ENCODE assay signal across 13 mouse cellular contexts in genomic region chr1:181231262-181231661, GRCm38 (mm10). TPM values are rescaled to one million over a fixed set of nuclear protein-coding genes. Genes with fewer than 3 reads are reported as not detected.
DNase-seq lines count a peak whose midpoint lies in the region; ATAC-seq and TF ChIP-seq lines count a peak whose summit lies in the region.
"Had no signal": no experiment of that assay in that cellular context is flagged by ENCODE, and none has a peak within 500 bp of the region (broad histone marks: within the 10 kb centered on the region; RNA-seq: fewer than 3 reads in every experiment).

No protein-coding gene starts in this region.

- H3K36me3 ChIP-seq in heart, embryonic 12.5 days: no peaks in the 10 kb centered on the region
- peaks cover 20% of the 10 kb centered on the region for H3K36me3 ChIP-seq in megakaryocyte, embryonic 14.5 days (replicated peaks; ENCODE audit: low read length)
- H3K36me3 ChIP-seq in small intestine, adult 2 months (ENCODE audit: control insufficient read depth, insufficient read depth, low read length): no peaks in the 10 kb centered on the region
- no peaks in the 10 kb centered on the region for H3K36me3 ChIP-seq in kidney, embryonic 16.5 days (ENCODE audit: insufficient read depth, low read length)
- H3K36me3 ChIP-seq: forebrain, embryonic 15.5 days; neural tube, embryonic 12.5 days had no signal

- H3K9me3 ChIP-seq in heart, embryonic 12.5 days (replicated peaks): no peaks in the 10 kb centered on the region
- no peaks in the 10 kb centered on the region for H3K9me3 ChIP-seq in megakaryocyte, embryonic 14.5 days
- no peaks in the 10 kb centered on the region for H3K9me3 ChIP-seq in kidney, embryonic 16.5 days (ENCODE audit: low read length)
- H3K9me3 ChIP-seq: forebrain, embryonic 15.5 days; neural tube, embryonic 12.5 days had no signal

- no peaks in the 10 kb centered on the region for H3K27me3 ChIP-seq in heart, embryonic 12.5 days (replicated peaks)
- H3K27me3 ChIP-seq in megakaryocyte, embryonic 14.5 days (replicated peaks): no peaks in the 10 kb centered on the region
- no peaks in the 10 kb centered on the region for H3K27me3 ChIP-seq in small intestine, adult 2 months (ENCODE audit: control insufficient read depth, insufficient read depth, low read length)
- no peaks in the 10 kb centered on the region for H3K27me3 ChIP-seq in kidney, embryonic 16.5 days (ENCODE audit: insufficient read depth, low read length)
- H3K27me3 ChIP-seq: forebrain, embryonic 15.5 days; neural tube, embryonic 12.5 days had no signal

- H3K4me1 ChIP-seq in heart, embryonic 12.5 days (replicated peaks): peaks cover 49% of the 10 kb centered on the region
- H3K4me1 ChIP-seq in megakaryocyte, embryonic 14.5 days: peaks cover 85% of the 10 kb centered on the region
- peaks cover 17% of the 10 kb centered on the region for H3K4me1 ChIP-seq in small intestine, adult 2 months (ENCODE audit: control insufficient read depth, insufficient read depth, insufficient read length, low read length)
- H3K4me1 ChIP-seq in kidney, embryonic 16.5 days (ENCODE audit: insufficient read depth, low read length): peaks cover 33% of the 10 kb centered on the region
- H3K4me1 ChIP-seq: forebrain, embryonic 15.5 days had no signal

- 63% methylated on average over 7 of the region's 7 CpGs for WGBS in heart, embryonic 12.5 days
- 84% methylated on average over 7 of the region's 7 CpGs for WGBS in small intestine, adult 2 months
- WGBS in kidney, embryonic 16.5 days: 67% methylated on average over 7 of the region's 7 CpGs

- H3K4me3 ChIP-seq in heart, embryonic 12.5 days: no peak overlapping the region
- peak overlapping the region; percentile 21 for H3K4me3 ChIP-seq in megakaryocyte, embryonic 14.5 days (replicated peaks)
- no peak overlapping the region for H3K4me3 ChIP-seq in small intestine, adult 2 months (ENCODE audit: low read depth, low read length)
- H3K4me3 ChIP-seq in kidney, embryonic 16.5 days (ENCODE audit: low read length): no peak overlapping the region
- H3K4me3 ChIP-seq: forebrain, embryonic 15.5 days; left cerebral cortex, adult 2 months; neural tube, embryonic 12.5 days had no signal

- H3K27ac ChIP-seq in heart, embryonic 12.5 days (ENCODE audit: poor library complexity, severe bottlenecking): no peak overlapping the region
- H3K27ac ChIP-seq in small intestine, adult 2 months (ENCODE audit: insufficient read depth, low read depth, low read length): peak overlapping the region; percentile 21; the same call in 1 of the 2 replicates
- H3K27ac ChIP-seq in kidney, embryonic 16.5 days (ENCODE audit: low read length): no peak overlapping the region
- H3K27ac ChIP-seq: forebrain, embryonic 15.5 days; left cerebral cortex, adult 2 months; neural tube, embryonic 12.5 days had no signal

- no peak for TF ChIP-seq POLR2A in small intestine, adult 2 months (IDR thresholded peaks at IDR 0.05; ENCODE audit: low read depth, low read length)

- H3K4me2 ChIP-seq in heart, embryonic 12.5 days: no peak overlapping the region
- H3K4me2 ChIP-seq in kidney, embryonic 16.5 days (replicated peaks; ENCODE audit: low read depth, low read length): no peak overlapping the region
- H3K4me2 ChIP-seq: forebrain, embryonic 15.5 days; neural tube, embryonic 12.5 days had no signal

- no peak for TF ChIP-seq CTCF in small intestine, adult 2 months (IDR thresholded peaks at IDR 0.05; ENCODE audit: extremely low read depth, insufficient read length, insufficient replicate concordance, low read depth, low read length)

- H3K9ac ChIP-seq in heart, embryonic 12.5 days: no peak overlapping the region
- H3K9ac ChIP-seq in kidney, embryonic 16.5 days (replicated peaks; ENCODE audit: low read length): no peak overlapping the region
- H3K9ac ChIP-seq: forebrain, embryonic 15.5 days; neural tube, embryonic 12.5 days had no signal

- ATAC-seq in heart, embryonic 12.5 days (ENCODE audit: insufficient number of reproducible peaks, low FRiP score): no peak
- ATAC-seq in megakaryocyte, adult 5-6 weeks (ENCODE audit: poor library complexity, severe bottlenecking): no peak
- no peak for ATAC-seq in kidney, embryonic 16.5 days (ENCODE audit: low FRiP score, low TSS enrichment)
- ATAC-seq: forebrain, embryonic 15.5 days had no signal

- DNase-seq in heart, adult 11 months: peak; percentile 87
- peak; percentile 70 for DNase-seq in induced T-regulatory cell, adult 2 months (ENCODE audit: low read depth)
- DNase-seq in adrenal gland, adult 18-20 months (ENCODE audit: low spot score in 2 of 2): no peak
- DNase-seq: cerebellum, adult 2 months; right cerebral cortex, adult 18-20 months had no signal

RNA-seq across cellular contexts. Expression of gene Wdr26, which starts 19.5 kb away (rescaled TPM):
- polyA plus RNA-seq in heart, embryonic 12.5 days (2016; fragmentation: Nextera tagmentation; extraction: Ambion mirVana): 35.2 and 37.9 TPM in 2 replicates
- 11.4 and 14.3 TPM in 2 replicates for polyA plus RNA-seq in megakaryocyte, embryonic 14.5 days (2012; ENCODE audit: insufficient read depth, low replicate concordance)
- total RNA-seq in megakaryocyte, adult 5-6 weeks (2015): 257 and 258 TPM in 2 replicates
- total RNA-seq in megakaryocyte, adult 5-6 weeks (2017): 235 and 244 TPM in 2 replicates
- 9.6 and 19.6 TPM in 2 replicates for polyA plus RNA-seq in small intestine, adult 2 months (2012; rRNA removed)
- total RNA-seq in adrenal gland, adult 18-20 months (2021): 100 to 1,000 TPM; 117 to 139 TPM
- 23.1 and 30.4 TPM in 2 replicates for polyA plus RNA-seq in kidney, embryonic 16.5 days (2015; fragmentation: Nextera tagmentation; extraction: Ambion mirVana)

Comparison
In these comparisons a context has a peak if more than half of its experiments do, and no peak if none do; other contexts are left out.
1. DNase-seq: peak in heart, adult 11 months (single experiment) and induced T-regulatory cell, adult 2 months (single experiment); none in adrenal gland, adult 18-20 months (0 of 2).